Mouse (Mus musculus): ENCODE measurements at regions not wholly inside any gene's neighbourhood (a gene's known extent, or its start where the extent isn't known, plus 50 kb on each side); places are given as distances from the start of the nearest gene placed in this dataset.

DNA sequence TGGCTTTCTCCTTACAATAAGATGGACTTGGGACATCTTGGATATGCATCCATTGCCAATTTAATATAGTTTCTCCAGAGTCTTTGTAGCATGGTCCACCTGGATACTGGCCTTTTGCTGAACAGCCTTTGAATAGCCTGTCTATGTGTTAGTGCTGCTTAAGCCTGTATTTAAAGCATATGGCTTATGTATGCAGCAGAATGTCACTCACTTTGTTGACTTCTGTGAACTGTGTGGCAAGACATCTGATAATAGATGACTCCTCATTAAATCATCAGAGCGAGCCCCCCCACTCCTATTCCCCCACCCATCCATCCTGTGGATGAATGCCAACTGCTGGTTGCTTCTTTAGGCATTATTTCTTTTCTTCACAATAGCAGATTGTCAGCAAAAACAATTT, 268.2 kb upstream of the Bmp2 start:
- no peak for TF ChIP-seq CTCF (IDR thresholded peaks at IDR 0.05; ENCODE audit: control insufficient read depth, insufficient read depth, insufficient read length)
- no peak for TF ChIP-seq USF1 (IDR thresholded peaks at IDR 0.05; ENCODE audit: low read depth)
